Mouse (Mus musculus): ENCODE results near the gene Plpp1. TPM values are rescaled to one million over a fixed set of nuclear protein-coding genes. Genes with fewer than 3 reads are reported as not detected.

The Plpp1 gene
- polyA plus RNA-seq, 1 experiment, result 61.6 TPM

- no peak for TF ChIP-seq CTCF (IDR thresholded peaks at IDR 0.05; ENCODE audit: extremely low read depth, insufficient read depth, insufficient read length, insufficient replicate concordance)
- TF ChIP-seq POLR2A (IDR thresholded peaks at IDR 0.05; ENCODE audit: low read depth, low read length), result no peak
- whole genome bisulfite sequencing, result 83% methylated on average over 10 of the region's 10 CpGs
- DNase-seq (ENCODE audit: low read depth in 1 of 2, low spot score in 2 of 2), result no peak
These were observed 37.0 kb upstream of the Plpp1 start for GRCm38 (mm10) chr13:112763531-112764091.

GRCm38 (mm10) chr13:112764556-112764955, 36.0 kb upstream of the Plpp1 start:
- 89% methylated on average over 5 of the region's 5 CpGs for WGBS
- H3K27me3 ChIP-seq (ENCODE audit: control insufficient read depth, insufficient read depth, low read length), result no peaks in the 10 kb centered on the region
- H3K27ac ChIP-seq (ENCODE audit: insufficient read depth, low read length), result no peak overlapping the region
- peaks cover 2% of the 10 kb centered on the region; the same call in 1 of the 2 replicates for H3K4me1 ChIP-seq (ENCODE audit: control insufficient read depth, insufficient read depth, insufficient read length)
- TF ChIP-seq CTCF (IDR thresholded peaks at IDR 0.05; ENCODE audit: extremely low read depth, insufficient read depth, insufficient read length, insufficient replicate concordance) (no peak), POLR2A (IDR thresholded peaks at IDR 0.05; ENCODE audit: low read depth, low read length) (no peak)
- no peak overlapping the region for H3K4me3 ChIP-seq (ENCODE audit: extremely low read depth, insufficient read depth, insufficient read length)
- no peaks in the 10 kb centered on the region for H3K36me3 ChIP-seq (ENCODE audit: control insufficient read depth, insufficient read depth, low read length)
- DNase-seq (ENCODE audit: low read depth in 1 of 2, low spot score in 2 of 2), result no peak

More at GRCm38 (mm10) chr13:112763531-112764091, 37.0 kb upstream of the Plpp1 start:
- H3K27ac ChIP-seq (ENCODE audit: insufficient read depth, low read length), result no peak overlapping the region
- H3K27me3 ChIP-seq (ENCODE audit: control insufficient read depth, insufficient read depth, low read length), result no peaks in the 10 kb centered on the region
- no peaks in the 10 kb centered on the region for H3K36me3 ChIP-seq (ENCODE audit: control insufficient read depth, insufficient read depth, low read length)
- H3K4me1 ChIP-seq (ENCODE audit: control insufficient read depth, insufficient read depth, insufficient read length), result peaks cover 2% of the 10 kb centered on the region; the same call in 1 of the 2 replicates
- H3K4me3 ChIP-seq (ENCODE audit: extremely low read depth, insufficient read depth, insufficient read length), result no peak overlapping the region

DNA sequence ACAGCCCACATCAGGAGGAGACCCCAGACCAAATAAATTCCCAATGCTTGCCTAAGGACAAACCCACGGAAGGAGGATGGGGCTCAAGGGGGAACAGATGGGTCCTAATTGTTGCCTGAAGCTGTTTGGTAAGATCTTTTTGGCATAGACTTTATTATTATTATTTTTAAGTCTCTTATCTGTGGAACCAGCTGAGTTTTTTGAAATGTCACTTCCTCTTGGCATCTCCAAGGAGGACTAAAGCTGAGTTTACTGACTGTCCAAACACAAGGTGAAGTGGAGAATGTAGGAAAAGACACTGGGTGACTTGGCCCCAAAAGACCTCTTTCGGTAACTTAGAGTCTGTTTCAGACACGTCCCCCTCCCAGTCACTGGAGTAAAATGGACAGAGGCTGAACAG, 34.9 kb upstream of the Plpp1 start:
- 89% methylated on average over 3 of the region's 3 CpGs for WGBS
- H3K27ac ChIP-seq (ENCODE audit: insufficient read depth, low read length), result no peak overlapping the region
- no peak for TF ChIP-seq CTCF (IDR thresholded peaks at IDR 0.05; ENCODE audit: extremely low read depth, insufficient read depth, insufficient read length, insufficient replicate concordance)
- no peak for TF ChIP-seq POLR2A (IDR thresholded peaks at IDR 0.05; ENCODE audit: low read depth, low read length)
- H3K4me1 ChIP-seq (ENCODE audit: control insufficient read depth, insufficient read depth, insufficient read length), result peaks cover under 1% of the 10 kb centered on the region; the same call in 1 of the 2 replicates
- no peaks in the 10 kb centered on the region for H3K36me3 ChIP-seq (ENCODE audit: control insufficient read depth, insufficient read depth, low read length)
- no peaks in the 10 kb centered on the region for H3K27me3 ChIP-seq (ENCODE audit: control insufficient read depth, insufficient read depth, low read length)
- no peak for DNase-seq (ENCODE audit: low read depth in 1 of 2, low spot score in 2 of 2)
- H3K4me3 ChIP-seq (ENCODE audit: extremely low read depth, insufficient read depth, insufficient read length), result no peak overlapping the region

GRCm38 (mm10) chr13:112770528-112771328, 29.9 kb upstream of the Plpp1 start:
- WGBS, result 67% methylated on average over 11 of the region's 11 CpGs
- TF ChIP-seq POLR2A (IDR thresholded peaks at IDR 0.05; ENCODE audit: low read depth, low read length), result no peak
- TF ChIP-seq CTCF (IDR thresholded peaks at IDR 0.05; ENCODE audit: extremely low read depth, insufficient read depth, insufficient read length, insufficient replicate concordance), result no peak
- DNase-seq (ENCODE audit: low read depth in 1 of 2, low spot score in 2 of 2), result no peak
- H3K4me1 ChIP-seq (ENCODE audit: control insufficient read depth, insufficient read depth, insufficient read length), result no peaks in the 10 kb centered on the region; the same call in 1 of the 2 replicates
- 0 out of 2 replicates have a peak overlapping the region, but pooled peaks have one; percentile 33 for H3K27ac ChIP-seq (ENCODE audit: insufficient read depth, low read length)
- H3K4me3 ChIP-seq (ENCODE audit: extremely low read depth, insufficient read depth, insufficient read length), result no peak overlapping the region
- H3K27me3 ChIP-seq (ENCODE audit: control insufficient read depth, insufficient read depth, low read length), result no peaks in the 10 kb centered on the region; the same call in 1 of the 2 replicates
- H3K36me3 ChIP-seq (ENCODE audit: control insufficient read depth, insufficient read depth, low read length), result no peaks in the 10 kb centered on the region

GRCm38 (mm10) chr13:112771447-112772208, 29.0 kb upstream of the Plpp1 start:
- no peaks in the 10 kb centered on the region; the same call in 1 of the 2 replicates for H3K27me3 ChIP-seq (ENCODE audit: control insufficient read depth, insufficient read depth, low read length)
- H3K4me3 ChIP-seq (ENCODE audit: extremely low read depth, insufficient read depth, insufficient read length), result no peak overlapping the region
- no peak overlapping the region; the same call in 1 of the 2 replicates for H3K27ac ChIP-seq (ENCODE audit: insufficient read depth, low read length)
- no peaks in the 10 kb centered on the region; the same call in 1 of the 2 replicates for H3K4me1 ChIP-seq (ENCODE audit: control insufficient read depth, insufficient read depth, insufficient read length)
- no peak for DNase-seq (ENCODE audit: low read depth in 1 of 2, low spot score in 2 of 2)
- TF ChIP-seq CTCF (IDR thresholded peaks at IDR 0.05; ENCODE audit: extremely low read depth, insufficient read depth, insufficient read length, insufficient replicate concordance) (no peak), POLR2A (IDR thresholded peaks at IDR 0.05; ENCODE audit: low read depth, low read length) (no peak)
- no peaks in the 10 kb centered on the region for H3K36me3 ChIP-seq (ENCODE audit: control insufficient read depth, insufficient read depth, low read length)
- 44% methylated on average over 15 of the region's 15 CpGs for WGBS

GRCm38 (mm10) chr13:112772252-112772651, 28.3 kb upstream of the Plpp1 start:
- no peak for TF ChIP-seq POLR2A (IDR thresholded peaks at IDR 0.05; ENCODE audit: low read depth, low read length)
- TF ChIP-seq CTCF (IDR thresholded peaks at IDR 0.05; ENCODE audit: extremely low read depth, insufficient read depth, insufficient read length, insufficient replicate concordance), result no peak
- Histone ChIP-seq H3K27ac (ENCODE audit: insufficient read depth, low read length) (0 out of 2 replicates have a peak overlapping the region, but pooled peaks have one; percentile 15), H3K4me1 (ENCODE audit: control insufficient read depth, insufficient read depth, insufficient read length) (no peaks in the 10 kb centered on the region; the same call in 1 of the 2 replicates), H3K36me3 (ENCODE audit: control insufficient read depth, insufficient read depth, low read length) (no peaks in the 10 kb centered on the region), H3K4me3 (ENCODE audit: extremely low read depth, insufficient read depth, insufficient read length) (no peak overlapping the region), H3K27me3 (ENCODE audit: control insufficient read depth, insufficient read depth, low read length) (no peaks in the 10 kb centered on the region; the same call in 1 of the 2 replicates)
- DNase-seq (ENCODE audit: low read depth in 1 of 2, low spot score in 2 of 2), result no peak
- 79% methylated on average over 11 of the region's 11 CpGs for WGBS

Data from spleen, adult 2 months (tissue).